Comparison of ENCODE assay signal across 16 mouse cellular contexts in genomic region chr12:112696806-112697425, GRCm38 (mm10). TPM values are rescaled to one million over a fixed set of nuclear protein-coding genes. Genes with fewer than 3 reads are reported as not detected.
A peak's percentile ranks its signal among the peaks of the same experiment; 100 is the strongest.
DNase-seq lines count a peak whose midpoint lies in the region.
"Had no signal": no experiment of that assay in that cellular context is flagged by ENCODE, and none has a peak within 500 bp of the region (broad histone marks: within the 10 kb centered on the region; RNA-seq: fewer than 3 reads in every experiment).

No protein-coding gene starts in this region.

- peak; percentile 59 for DNase-seq in adrenal gland, adult 2 months
- no peak for DNase-seq in adrenal gland, adult 8-10 months
- DNase-seq in cerebellum, postnatal 10 days = peak; percentile 79
- no peak for DNase-seq in cerebellum, postnatal 36 days
- peak; percentile 66 for DNase-seq in 416B (ENCODE audit: low read depth)
- no peak for DNase-seq in gastrocnemius, postnatal 10 days
- DNase-seq: cerebellum, adult 11-12 months; cerebellum, adult 9-10 months; forebrain, postnatal 0 days; gastrocnemius, adult 2 months; gastrocnemius, postnatal 25 days; heart, adult 18-20 months; heart, postnatal 10 days; heart, postnatal 36 days; kidney, adult 11 months; kidney, adult 8-10 months had no signal

RNA-seq across cellular contexts. Expression of gene Zbtb42, which starts 18.3 kb away (rescaled TPM):
- 10 to 100 TPM in 1 of 2 experiments, 1 to 10 TPM in 1; 5.5 to 15.8 TPM for total RNA-seq in adrenal gland, adult 2 months (2021)
- polyA plus RNA-seq in adrenal gland, adult 2 months (2012; rRNA removed) = 25.5 and 32.6 TPM in 2 replicates
- total RNA-seq in adrenal gland, adult 8-10 months (2022) = 10 to 100 TPM in 3 of 4 experiments, 1 to 10 TPM in 1; 8.7 to 20.1 (median 15.9) TPM
- total RNA-seq in gastrocnemius, postnatal 10 days (2021) = 1 to 10 TPM; 1.8 to 2.1 TPM

RNA-seq across cellular contexts. Expression of gene Akt1, which starts 22.2 kb away (rescaled TPM):
- 100 to 1,000 TPM; 267 to 369 TPM for total RNA-seq in adrenal gland, adult 2 months (2021)
- polyA plus RNA-seq in adrenal gland, adult 2 months (2012; rRNA removed) = 291 and 463 TPM in 2 replicates
- 100 to 1,000 TPM; 275 to 460 (median 313) TPM for total RNA-seq in adrenal gland, adult 8-10 months (2022)
- total RNA-seq in gastrocnemius, postnatal 10 days (2021) = 100 to 1,000 TPM; 133 to 142 TPM

RNA-seq across cellular contexts. Expression of gene Cep170b, which starts 23.3 kb away (rescaled TPM):
- 10 to 100 TPM; 48.8 to 52.1 TPM for total RNA-seq in adrenal gland, adult 2 months (2021)
- polyA plus RNA-seq in adrenal gland, adult 2 months (2012; rRNA removed) = 49.0 and 52.5 TPM in 2 replicates
- total RNA-seq in adrenal gland, adult 8-10 months (2022) = 10 to 100 TPM; 43.6 to 74.0 (median 59.1) TPM
- total RNA-seq in gastrocnemius, postnatal 10 days (2021) = 10 to 100 TPM; 11.2 to 12.6 TPM

RNA-seq across cellular contexts. Expression of gene Siva1, which starts 52.4 kb away (rescaled TPM):
- total RNA-seq in adrenal gland, adult 2 months (2021) = 10 to 100 TPM; 23.6 to 53.6 TPM
- polyA plus RNA-seq in adrenal gland, adult 2 months (2012; rRNA removed) = 49.1 and 67.3 TPM in 2 replicates
- 10 to 100 TPM; 37.0 to 73.9 (median 51.5) TPM for total RNA-seq in adrenal gland, adult 8-10 months (2022)
- total RNA-seq in gastrocnemius, postnatal 10 days (2021) = 10 to 100 TPM; 27.2 to 28.1 TPM

Comparison
In these comparisons a context has a peak if more than half of its experiments do, and no peak if none do; other contexts are left out.
1. DNase-seq: peak in adrenal gland, adult 2 months (single experiment), cerebellum, postnatal 10 days (2 of 2) and 416B (single experiment); none in adrenal gland, adult 8-10 months (single experiment), cerebellum, postnatal 36 days (0 of 2) and gastrocnemius, postnatal 10 days (single experiment).